Mouse (Mus musculus) left cerebral cortex, adult 11 months (tissue): Measurements from ENCODE around the gene BC024978.
"Not testable (repeated sequence)": the region's sequence is repeated elsewhere in the genome, so short reads cannot be mapped to it uniquely, and the experiment has no call there.

Experiments used
- DNase-seq: peaks from one replicate; pipeline ENCODE4 v3.0.0; 2022; ENCODE audit warnings: low spot score

BC024978 gene

DNA sequence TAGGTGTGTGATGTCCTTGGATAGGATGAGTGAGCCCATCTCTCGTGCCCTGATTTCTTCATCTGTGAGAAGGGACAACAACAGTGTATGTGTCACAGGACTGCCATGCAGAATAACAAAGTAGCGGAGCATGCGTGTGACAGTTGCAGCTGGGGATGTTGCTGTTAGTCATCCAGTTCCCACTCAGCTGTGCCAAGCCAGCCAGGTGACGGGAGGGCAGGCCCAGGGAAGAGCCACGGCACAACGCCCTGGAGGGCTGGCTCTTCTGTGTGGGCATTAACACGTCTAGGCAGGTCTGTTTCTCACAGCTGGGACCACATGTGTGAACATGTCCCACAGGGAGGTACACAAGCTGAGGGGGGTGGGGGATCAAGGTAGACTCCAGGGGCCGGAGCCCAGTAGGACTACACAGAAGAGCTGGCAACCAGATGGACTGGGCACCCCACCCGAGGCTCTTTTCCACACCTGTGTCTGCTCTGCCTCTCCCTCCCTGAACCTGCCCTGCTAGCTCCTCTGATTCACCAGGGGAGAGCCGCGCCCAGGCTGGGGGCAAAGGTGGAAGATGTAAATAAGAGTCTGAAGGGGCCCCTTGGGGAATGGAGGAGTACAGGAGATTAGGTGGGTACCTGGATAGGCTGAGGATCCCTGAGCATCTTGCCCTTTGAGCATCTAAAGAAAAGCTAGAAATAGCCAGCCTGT is 29.4 kb downstream of the BC024978 start:
- no peak for DNase-seq

GRCm38 (mm10) chr7:27227276-27227675 is 31.7 kb downstream of the BC024978 start:
- DNase-seq: no peak

- DNase-seq: no peak
Measured at GRCm38 (mm10) chr7:27227676-27228075, 32.1 kb downstream of the BC024978 start.

DNA sequence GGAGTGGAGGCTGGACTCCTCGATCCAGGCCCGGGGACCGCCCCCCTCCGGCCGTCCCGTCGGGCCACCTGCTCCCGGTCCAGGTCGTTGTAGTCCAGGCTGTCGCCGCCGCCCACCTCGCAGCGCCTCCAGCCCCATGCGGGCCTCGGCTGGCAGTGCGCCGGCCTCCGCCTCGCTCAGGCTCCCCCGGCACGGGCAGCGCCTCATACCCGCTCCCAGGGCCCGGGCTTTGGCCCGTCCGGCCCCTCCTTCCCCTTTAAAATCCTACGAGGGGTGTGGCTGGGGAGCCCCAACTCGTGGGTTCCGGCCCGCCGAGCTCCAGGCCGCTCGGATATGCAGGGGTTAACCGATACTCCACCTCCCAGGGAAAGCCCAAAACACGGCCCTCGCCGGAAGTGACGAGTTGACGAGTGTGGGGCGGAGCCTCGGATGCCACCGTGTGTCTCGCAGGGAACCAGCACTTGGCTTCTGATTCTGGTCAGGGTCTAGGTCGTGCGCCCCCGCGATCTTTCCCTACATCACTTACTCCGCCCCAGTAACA is 32.8 kb downstream of the BC024978 start, which contains the start of gene Itpkc:
Gene Itpkc (minus strand): TSS at position 381 of the 541 bp plus-strand sequence.
- DNase-seq: peak; percentile 83

DNA sequence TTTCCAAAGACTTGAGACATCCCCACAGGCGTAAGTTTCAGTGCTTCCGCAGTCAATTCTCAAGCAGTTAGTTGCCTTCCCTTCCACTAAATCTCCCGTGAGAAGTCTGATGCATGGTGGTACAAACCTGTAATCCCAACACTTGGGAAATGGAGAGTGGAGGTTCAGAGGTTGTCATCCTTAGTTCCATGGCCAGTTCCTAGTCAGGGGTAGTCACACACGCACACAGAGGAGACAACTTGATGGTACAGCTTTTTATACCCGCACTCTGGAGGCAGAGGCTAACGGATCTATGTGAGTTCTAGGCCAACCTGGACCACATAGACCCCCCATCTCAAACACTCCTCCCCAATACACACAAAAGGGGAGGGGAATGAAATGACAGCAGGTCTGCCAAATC is 33.3 kb downstream of the BC024978 start:
- no peak for DNase-seq

GRCm38 (mm10) chr7:27230781-27231180 is 35.2 kb downstream of the BC024978 start:
- no peak for DNase-seq

DNA sequence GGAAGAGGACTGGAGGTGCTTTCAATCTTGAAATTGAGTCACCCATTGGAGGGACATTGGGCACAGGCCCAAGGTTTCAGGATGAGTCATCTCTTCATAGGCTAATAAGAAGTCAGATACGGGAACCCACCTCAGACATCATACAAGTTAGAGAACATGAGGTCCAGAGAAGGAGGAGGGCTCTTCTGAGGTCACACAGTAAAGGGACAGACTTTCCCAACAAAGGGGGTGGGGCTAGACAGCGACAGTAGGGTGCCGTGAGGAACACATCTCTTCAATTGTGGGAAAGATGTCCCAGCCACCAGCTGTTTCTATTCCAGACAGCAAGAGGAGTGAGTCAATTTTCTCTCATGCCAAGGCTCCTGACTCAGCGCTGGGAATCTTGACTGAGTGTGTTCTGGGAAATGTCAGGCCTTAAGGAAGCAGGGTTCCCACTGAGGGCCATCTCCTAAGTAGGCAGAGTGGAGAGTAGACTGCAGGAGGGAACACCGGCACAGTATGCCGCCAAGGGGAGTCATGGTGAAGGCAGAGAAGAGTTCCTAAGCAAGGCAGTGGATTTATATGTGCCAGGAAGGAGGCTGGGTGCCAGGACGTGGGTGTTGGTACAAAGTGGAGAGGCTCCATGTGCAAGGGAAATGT is 36.2 kb downstream of the BC024978 start:
- peak; percentile 78 for DNase-seq

GRCm38 (mm10) chr7:27232781-27233281 is 37.2 kb downstream of the BC024978 start, which contains the start of gene Coq8b:
Gene Coq8b, plus strand, starts transcription at chr7:27233023.
- peak; percentile 87 for DNase-seq

DNA sequence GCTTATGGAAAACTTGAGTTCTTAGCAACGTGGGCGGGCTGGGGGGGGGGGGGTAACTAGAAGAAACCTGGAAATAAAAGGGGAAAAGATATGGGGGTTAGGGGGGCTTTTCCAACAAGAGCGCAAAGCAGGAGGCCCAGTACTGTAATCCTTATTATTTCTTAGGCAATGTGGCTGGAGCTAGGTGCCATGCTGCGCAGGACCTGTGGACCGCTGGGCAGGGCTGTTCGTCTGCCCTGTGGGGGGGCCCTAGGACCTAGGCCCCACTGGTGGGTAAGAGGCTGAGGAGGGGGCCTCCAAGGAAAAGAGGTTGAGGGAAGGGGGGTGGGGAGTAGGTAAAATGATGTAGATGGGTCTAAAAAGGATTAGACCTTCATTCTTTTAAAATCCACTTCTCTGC is 37.7 kb downstream of the BC024978 start:
- DNase-seq: no peak

- no peak for DNase-seq
Measured at GRCm38 (mm10) chr7:27235726-27236125, 40.1 kb downstream of the BC024978 start.

DNA sequence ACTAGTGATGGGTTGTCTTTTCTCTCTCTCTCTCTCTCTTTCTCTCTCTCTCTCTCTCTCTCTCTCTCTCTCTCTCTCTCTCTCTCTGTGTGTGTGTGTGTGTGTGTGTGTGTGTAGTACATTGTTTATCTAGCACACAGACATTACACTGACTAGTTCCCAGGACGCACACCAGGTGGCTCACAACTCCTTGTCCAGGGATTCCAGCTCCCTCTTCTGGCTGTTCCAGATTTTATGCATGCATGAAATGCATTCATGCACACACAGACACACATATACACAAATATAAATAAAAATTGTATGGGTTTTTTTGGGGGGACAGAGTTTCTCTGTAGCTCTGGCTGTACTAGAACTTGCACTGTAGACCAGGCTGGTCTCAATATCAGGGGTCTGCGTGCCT is 41.9 kb downstream of the BC024978 start:
- DNase-seq: no peak

DNA sequence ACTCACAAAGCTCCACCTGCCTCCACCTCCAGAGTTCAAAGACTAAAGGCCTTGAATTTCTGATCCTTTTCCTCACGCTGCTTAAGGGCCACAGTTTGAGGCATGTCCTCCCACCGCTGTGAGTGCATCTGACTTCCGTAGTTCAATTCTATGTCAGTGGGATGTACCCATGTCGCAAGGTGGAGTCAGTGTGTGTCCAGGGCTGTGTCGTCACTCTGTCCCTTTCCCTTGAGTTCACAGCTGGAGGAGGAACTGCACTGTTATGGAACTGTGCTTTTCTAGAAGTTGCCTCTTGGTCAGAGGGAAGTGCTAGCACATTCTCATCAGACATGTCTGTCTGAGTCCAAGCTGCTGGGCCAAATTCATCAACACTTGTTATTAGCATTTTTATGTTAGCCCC is 43.0 kb downstream of the BC024978 start:
- DNase-seq: no peak

DNA sequence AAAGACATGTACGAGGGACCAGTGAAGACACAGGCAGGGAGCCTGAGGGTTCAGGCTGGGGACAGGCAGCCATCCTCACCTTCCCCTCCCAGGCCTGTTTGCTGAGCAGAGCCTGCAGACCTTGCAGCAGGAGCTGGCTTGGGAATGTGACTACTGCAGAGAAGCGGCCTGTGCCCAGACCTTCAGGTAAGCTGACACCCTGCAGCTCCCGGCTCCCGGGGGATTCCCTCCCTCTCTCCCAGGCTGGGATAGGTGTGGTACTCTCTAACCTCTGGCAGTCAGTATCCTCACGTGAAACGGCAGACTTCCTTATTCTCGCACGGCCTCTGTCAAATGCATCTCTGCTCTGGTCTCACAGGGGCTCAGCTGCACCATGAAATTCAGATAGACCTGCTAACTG is 47.6 kb downstream of the BC024978 start:
- DNase-seq: no peak

DNA sequence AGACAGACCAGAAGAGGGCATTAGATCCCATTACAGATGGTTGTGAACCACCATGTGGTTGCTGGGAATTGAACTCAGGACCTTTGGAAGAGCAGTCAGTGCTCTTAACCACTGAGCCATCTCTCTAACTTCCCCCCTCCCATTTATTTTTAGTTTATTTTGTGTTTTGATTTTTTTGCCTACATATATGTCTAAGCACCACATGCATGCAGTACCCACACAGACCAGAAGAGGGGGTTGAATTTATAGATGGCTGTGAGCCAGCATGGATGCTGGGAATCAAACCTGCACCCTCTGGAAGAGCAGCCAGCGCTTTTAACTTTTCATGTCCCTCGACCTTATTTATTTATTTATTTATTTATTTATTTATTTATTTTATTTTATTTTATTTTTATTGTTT is 48.5 kb downstream of the BC024978 start:
- not testable (repeated sequence) for DNase-seq

- DNase-seq: no peak
Measured at GRCm38 (mm10) chr7:27249146-27249545, 53.6 kb downstream of the BC024978 start.

GRCm38 (mm10) chr7:27249928-27250327 is 54.3 kb downstream of the BC024978 start:
- DNase-seq: no peak

DNA sequence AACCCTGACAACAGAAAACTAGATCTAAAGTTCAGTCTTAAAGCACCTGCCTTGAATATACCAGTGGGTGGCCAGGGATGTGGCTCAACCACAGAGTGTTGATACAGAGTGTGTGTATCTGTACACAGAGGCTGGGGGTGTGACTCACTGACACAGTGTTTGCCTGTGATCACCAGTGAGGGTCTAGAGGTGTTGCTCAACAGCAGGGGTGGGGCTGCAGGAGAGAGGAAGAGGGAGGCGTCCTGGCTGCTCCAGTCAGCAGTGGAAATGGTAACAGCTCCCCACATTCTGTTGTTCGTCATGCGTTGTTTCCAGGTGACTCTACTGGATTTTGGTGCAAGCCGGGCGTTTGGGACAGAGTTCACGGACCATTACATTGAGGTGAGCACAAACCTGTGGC is 56.4 kb downstream of the BC024978 start:
- no peak for DNase-seq

- DNase-seq: no peak
Measured at GRCm38 (mm10) chr7:27255721-27256120, 60.1 kb downstream of the BC024978 start.

DNA sequence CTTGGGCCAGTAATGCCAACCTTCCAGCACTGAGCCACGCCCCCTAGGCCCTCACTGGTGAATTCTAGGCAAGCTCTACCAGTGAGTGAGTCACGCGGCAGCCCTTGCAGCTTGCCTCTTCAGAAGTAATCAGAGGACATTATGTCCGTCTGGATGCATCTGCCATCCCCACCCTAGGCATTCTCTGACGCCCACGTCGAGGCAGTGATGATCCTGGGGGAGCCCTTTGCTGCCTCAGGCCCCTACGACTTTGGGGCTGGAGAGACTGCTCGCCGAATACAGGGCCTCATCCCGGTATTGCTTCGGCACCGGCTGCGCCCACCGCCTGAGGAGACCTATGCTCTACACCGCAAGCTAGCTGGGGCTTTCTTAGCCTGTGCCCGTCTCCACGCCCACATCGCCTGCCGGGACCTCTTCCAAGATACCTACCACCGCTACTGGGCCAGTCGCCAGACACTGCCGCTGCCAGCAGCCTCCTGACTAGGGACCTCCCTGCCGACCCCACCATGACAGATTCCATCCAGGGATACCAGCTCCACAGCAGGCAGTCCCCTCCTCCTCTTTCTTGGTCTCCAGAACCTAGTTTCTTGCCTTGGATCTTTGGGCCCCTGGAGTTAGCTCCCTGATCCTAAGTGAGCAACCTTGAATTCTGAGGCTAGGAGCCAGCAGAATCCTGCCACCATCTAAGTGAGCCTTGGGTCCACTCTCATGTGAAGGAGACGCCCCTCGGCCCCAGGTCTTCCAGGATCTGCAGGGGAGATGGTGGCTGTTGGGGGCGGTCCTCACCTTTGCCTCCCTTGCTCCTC is 61.7 kb downstream of the BC024978 start:
- no peak for DNase-seq

DNA sequence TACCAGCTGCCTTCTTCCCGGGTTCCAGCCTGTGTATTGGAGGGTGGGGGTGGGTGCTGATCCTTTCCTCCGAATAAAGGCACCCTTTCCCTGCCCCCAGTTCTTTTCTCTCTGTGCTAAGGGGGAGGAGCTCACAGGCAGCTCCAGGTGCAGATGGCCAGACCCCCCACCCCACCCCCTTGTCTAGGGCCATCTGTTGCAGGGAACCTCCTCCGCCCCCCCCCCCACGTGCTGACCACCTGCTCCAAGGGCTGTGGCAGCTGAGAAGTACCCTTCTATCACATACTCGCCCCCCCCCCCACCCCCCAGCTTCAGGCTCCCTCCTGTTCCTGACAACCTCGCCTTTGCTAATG is 62.2 kb downstream of the BC024978 start:
- no peak for DNase-seq

- peak; percentile 89 for DNase-seq
Measured at GRCm38 (mm10) chr7:27258205-27258899, 62.8 kb downstream of the BC024978 start, which contains the start of gene Numbl. Gene Numbl, plus strand, starts transcription at chr7:27258433.

GRCm38 (mm10) chr7:27259271-27259721 is 63.7 kb downstream of the BC024978 start:
- no peak for DNase-seq
